Mouse (Mus musculus) monocyte, adult 5-6 weeks (primary cell): ENCODE data around the gene Nt5c3b. TPM values are rescaled to one million over a fixed set of nuclear protein-coding genes. Genes with fewer than 3 reads are reported as not detected.
A peak's percentile ranks its signal among the peaks of the same experiment; 100 is the strongest.

Source experiments
- ATAC-seq: fragments of 153-309, 156-312 bp; replicated peaks from 2 replicates; pipeline ENCODE4 v1.8.0; 2017; ENCODE audit warnings: mild to moderate bottlenecking; ENCODE audit not compliant: low TSS enrichment, insufficient number of reproducible peaks, severe bottlenecking, poor library complexity, low FRiP score
- total RNA-seq: library from RNA; stranded (forward); fragments of 200-1000, 200-491, 200-594 nt; gene quantifications from 3 replicates; pipeline ENCODE4 v1.2.3, GENCODE M21; 2017

The Nt5c3b gene
- total RNA-seq, 1 experiment from 2014 or later = 8.0 TPM

DNA sequence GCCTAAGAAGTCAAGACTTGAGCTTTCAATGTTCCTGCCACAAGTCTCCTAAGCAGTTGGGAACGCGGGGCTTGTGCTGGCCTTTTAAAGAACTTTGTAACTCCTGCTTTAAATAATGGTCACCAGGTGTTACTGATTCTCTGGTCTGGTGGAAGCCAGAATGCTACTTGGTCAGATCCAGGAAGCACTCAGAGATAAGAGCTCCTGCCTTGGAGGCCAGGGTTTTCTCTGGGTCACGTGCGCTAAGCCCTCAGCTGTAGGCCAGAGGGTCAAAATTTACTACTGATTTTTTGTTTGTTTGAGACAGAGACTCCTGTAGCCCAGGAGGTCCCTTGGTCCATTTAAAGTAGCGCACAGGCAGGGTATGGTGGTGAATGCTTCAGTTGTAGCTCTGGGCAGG, 9.6 kb downstream of the Nt5c3b start:
- ATAC-seq = no peak

DNA sequence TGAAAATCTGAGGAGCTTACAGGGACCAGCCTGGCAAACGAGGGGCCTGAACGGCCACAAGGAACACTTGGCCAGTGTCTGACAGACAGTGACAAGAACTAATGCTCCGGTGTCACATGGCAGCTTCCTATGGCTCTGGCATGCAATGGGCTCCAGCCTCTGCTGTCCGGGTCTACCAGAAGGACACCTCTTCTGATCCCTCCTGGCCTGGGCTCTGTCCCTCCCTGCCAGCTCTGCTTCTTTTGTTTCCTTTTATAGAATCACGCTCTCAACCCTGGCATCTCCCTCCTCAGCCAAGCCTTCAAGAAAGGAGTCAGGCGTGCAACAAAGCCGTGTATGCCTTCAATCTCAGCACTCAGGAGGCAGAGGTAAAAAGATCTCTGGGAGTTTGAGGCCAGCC, 11.6 kb downstream of the Nt5c3b start:
- ATAC-seq = no peak

DNA sequence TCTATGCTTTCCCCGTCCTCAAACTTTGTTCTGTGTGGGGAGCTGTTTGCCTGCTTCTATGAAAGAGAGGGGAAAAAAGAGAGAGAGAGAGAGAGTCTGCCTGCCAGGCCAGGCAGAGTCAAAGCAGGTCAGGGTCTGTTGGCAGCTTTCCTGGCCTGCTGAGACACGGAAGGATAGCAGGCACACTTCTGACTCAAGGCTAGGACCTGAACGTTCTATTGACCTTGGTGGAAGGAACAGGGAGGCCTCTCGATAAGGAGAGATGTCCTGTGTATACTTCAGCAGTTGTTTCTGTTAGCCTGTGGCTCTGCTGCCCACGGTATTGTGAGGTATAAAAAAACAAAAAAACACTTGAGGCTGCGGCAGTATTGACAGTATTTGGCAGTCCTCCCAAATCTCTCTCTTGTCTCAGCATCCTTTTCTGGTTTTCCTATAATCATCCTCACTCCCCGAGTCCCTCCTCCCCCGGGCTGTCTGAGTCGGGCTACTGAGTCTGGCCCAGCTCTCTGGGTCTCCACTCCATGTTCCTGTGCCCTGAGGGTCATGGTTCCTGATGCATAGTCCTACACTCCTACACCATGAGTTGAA, 12.9 kb downstream of the Nt5c3b start:
- ATAC-seq = no peak

DNA sequence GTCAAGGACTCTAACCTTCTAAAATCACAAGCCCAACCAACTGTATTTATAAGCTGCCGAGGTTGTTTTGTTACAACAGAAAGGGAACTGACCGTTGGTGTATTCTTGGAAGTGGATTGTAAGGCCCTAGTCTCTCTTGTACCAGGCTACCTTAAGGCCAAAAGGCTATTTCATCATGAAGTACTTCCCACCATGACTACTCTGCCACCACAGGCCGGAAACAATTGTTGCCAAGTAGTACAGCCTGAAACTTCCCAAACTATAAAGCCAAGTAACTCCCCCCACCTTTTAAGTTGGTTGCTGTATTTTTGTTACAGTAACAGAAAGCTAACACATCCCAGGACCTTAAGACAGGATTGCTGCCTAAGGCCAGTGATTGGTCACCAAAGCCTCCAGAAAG, 14.8 kb downstream of the Nt5c3b start:
- ATAC-seq = no peak

DNA sequence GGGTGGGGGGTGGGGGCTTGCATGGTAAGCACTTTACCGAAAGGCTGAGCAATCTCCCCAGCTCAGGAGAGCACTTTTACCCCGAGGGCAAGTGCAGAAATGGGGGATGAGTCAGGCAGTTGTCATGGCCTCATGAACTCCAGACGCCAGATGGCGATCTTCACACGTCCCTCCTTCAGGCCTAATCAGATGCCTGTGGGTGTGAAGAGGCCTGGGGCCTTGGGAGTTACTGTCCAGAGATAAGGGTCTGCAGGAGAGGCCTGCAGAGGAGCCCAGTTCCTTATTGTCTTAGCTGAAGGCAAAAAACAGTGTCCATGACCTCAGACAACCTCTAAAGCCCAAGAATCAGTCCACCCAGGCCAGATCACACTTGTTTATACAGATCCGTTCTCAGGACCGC, 15.8 kb downstream of the Nt5c3b start:
- ATAC-seq = no peak; the same call in 1 of the 2 replicates

DNA sequence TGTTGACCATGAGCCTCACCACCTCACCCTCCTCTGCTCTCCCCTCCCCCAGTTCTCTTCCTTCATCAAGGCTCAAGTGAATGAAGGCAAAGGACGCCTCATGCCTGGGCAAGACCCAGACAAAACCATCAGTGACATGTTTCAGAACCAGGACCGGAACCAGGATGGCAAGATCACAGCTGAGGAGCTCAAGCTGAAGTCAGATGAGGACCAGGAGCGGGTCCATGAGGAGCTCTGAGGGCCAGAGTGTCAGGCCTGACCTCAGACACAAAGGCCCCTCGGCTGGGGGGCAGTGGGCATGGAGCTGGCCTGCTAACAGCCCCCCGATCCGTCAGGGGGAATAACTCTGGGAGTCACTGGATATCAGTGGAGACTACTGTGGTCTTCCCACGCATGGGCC, 17.8 kb downstream of the Nt5c3b start:
- ATAC-seq = no peak

DNA sequence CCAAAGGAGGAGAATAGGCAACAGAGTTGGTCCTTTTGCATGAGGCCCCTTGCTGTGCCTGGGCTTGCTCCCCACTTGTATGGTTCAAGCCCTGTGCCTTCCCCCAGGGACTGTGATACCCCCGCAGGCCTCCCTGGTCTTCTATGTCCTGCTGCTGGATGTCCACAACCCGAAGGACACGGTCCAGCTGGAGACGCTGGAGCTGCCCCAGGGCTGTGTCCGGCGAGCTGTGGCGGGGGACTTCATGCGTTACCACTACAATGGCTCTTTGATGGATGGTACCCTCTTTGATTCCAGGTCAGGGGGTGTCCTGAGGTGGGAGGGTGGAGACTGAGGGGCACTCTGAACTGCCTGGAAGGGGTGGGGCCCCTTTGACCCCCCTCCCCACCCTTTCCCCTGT, 20.1 kb downstream of the Nt5c3b start:
- no peak for ATAC-seq

DNA sequence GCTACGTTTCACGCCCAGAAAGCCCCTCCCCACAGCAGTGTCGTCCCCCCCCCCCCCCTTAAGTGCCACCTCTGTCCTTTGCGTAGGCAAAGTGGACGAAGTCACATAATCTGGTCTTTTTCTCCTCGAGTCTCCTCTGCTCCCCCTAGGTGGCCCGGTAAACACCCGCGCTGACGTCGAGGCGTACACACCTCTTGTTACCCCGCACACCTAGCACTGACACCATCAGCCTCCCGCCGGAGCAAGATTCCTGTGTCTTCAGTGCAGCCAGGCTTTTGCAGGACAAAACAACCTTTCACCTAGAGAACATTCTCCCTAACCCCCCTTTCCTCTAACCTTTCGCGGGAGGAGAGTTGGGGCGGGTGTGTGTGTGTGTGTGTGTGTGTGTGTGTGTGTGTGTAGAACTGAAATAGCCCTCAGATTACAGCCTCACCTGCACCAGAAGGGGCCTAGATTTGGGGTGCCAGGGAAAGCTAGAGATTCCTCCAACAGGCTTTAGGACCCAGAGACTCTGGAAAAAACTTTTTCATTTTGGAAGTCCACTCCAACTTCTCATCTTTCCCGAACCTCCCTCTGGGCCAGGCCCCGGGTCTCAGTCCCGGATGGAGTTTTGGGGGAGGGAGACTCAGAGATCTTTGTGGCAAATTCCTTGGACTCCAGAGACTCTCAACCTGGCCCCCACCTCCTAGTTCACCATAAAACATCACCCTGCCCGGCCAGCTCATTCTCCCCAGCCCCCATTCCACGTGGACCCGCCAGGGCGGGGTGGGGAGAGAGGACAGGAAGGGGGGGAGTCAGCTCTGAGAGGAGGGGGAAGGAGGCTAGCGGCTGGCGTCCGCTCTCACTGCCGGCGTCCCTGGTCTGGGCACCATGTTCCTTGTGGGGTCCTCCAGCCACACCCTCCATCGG, 26.4 kb downstream of the Nt5c3b start, which contains the start of gene Fkbp10:
TSS of gene Fkbp10 (plus strand) at position 784 of the 909 bp plus-strand sequence.
- ATAC-seq = no peak

DNA sequence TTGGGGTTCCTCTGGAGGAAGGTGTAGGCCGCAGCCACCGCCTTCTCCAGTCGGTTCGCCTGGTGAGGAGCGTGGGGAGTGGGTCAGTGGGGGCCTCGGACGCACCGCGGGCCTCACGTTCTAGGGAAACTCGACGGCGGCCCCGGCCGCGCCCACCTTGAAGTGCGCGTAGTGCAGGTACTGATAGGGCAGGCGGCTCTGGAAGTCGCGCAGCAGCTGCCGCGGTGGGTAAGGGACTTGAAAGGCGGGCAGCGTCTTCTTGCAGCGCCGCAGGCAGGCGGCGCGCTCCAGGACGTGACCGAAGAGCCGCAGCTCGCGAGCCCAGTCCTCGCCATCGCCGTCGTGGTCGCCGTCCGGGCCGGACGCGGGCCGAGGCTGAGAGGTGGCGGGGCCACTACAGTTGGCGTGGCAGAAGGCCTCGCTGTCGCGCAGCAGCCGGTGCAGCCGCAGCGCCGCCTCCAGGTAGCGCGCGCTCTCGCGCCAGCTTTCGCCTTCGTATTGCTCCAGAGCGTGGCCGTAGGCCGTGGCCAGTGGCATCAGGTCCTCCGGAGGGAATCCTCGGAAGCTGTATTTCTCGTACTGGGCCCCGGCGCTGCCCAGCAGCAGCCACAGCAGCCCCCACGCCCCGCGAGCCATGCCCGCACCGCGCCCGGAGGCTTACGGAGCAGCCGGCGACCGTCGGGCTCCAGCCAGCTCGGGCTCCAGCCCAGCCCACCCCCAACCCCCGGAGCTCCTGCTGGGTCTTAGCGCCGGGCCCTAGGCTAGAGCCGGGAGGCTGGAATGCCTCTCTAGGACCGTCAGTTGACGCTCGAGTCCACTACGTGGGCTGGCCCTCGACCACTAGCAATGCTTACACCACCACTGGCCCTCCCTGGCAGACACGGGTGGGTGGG, 27.3 kb downstream of the Nt5c3b start, which contains the start of gene P3h4:
TSS of gene P3h4 (minus strand) at position 816 of the 893 bp plus-strand sequence.
- ATAC-seq = no peak; the same call in 1 of the 2 replicates

DNA sequence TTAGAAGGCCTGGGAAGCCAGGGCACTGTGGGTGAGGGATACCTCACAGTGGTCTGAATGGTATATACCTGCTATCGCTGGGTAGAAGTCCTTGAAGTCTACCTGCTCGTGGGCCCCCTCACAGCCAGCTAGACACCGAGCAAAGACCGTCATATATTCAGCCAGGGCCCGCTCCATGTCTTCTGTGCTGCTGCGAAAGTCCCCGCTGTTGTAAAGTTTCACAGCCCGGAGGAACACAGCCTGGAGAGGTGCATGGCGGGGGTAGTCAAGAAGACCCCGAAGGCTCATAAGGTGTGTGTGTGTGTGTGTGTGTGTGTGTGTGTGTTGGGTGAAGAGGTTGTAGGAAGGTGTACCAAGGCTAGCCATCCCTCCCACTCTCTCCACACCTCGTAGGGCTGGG, 28.1 kb downstream of the Nt5c3b start:
- no peak for ATAC-seq

DNA sequence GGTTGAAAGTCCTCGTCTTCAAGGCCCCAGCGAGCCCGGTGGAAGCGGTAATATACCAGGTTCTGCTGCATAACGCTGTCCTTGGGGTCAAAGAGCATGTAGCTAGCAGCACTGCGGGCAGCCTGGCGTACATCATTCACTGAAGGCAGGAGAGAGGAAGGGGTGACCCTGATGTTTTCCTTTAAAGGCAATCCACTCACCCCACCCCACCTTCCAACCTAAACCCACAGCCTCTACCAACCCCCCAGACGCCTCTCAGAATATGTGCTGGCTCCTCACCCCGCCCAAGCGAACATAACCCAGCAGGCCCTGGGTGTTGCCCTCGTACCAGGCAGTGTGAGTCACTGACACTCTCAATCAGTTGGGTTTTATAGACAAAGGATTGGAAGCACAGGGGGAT, 29.9 kb downstream of the Nt5c3b start:
- no peak for ATAC-seq

DNA sequence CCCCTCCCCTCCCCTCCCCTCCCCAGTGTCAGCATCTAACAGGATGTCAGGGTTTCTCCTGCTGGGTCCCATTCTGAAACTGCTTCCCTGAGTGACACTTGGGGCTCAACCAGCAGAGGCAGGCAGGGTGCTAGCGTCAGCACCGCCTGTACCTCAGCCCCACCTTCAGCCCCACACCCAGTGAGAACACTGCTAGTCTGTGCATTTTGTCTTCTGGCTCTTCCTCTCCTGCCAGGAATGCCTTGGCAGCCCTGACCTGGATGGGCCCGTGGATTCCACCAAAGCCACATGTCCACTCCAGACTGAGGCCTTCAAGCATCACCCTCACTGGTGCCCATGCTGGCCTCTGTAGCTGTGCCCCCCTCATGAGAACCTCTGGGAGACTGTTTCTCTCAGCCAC, 31.9 kb downstream of the Nt5c3b start:
- ATAC-seq = no peak

DNA sequence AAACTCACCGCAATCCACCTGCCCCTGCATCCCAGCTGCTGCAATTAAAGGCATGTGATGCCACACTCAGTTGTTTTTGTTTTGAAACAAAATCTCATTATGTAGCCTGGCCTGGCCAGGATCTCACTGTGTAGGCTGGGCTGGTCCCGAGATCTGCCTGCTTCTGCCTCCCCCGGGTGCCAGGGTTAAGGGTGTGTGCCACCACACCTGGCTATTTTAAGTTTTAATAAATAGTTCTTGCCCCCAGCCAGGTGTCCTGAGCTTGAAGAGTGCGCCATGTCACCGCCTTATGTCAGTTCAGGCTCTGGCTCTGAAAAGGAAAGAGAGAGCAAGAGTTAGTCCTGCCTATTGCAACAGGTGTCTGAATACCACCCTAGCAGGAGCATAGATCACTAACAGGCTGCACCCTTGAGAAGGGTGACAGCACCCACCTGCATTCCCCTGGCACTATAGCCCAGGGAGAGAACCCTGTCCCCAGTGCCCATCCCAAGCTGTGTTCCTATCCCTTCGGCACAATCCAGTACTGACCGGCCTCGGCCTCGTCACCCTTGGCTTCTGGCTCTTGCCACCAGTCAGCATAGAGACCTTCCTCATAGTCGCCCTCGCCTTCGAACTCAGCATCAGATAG, 32.7 kb downstream of the Nt5c3b start:
- ATAC-seq = no peak

DNA sequence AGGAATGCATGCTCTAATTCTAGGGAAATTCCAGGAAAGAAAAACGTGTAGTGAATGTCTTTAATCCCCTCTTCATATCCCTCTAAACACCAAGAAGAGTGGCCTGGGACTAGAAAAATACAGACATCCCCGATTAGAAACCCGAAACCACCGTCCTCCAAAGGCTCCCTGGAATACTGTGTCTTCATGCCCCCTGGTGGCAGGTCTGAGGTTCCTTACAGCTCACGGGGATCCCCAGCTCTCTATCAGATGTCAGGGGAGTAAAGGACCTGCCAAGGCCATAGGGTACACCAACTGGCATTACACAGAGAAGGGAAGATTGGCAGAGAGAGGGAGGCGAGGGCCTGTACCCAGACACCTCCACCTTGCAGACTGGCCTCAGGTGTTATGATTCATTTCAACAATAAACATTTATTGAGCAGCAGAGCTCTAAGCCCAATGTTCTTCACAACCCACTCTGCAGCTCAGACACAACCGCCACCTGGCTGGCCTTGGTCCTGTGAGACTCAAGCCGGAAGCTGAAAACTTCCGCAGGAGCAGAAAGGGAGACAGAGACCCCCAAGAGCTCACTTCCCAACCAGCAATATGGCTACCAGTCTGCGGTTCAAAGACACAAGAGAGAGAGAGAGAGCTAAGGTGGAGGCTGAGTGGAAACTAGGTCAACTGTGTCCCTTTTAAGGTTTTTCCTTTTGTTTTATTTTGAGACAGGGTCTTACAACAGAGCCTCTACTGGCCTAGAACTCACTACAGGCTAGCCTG, 33.4 kb downstream of the Nt5c3b start:
- peak; percentile 64; the same call in 1 of the 2 replicates for ATAC-seq

DNA sequence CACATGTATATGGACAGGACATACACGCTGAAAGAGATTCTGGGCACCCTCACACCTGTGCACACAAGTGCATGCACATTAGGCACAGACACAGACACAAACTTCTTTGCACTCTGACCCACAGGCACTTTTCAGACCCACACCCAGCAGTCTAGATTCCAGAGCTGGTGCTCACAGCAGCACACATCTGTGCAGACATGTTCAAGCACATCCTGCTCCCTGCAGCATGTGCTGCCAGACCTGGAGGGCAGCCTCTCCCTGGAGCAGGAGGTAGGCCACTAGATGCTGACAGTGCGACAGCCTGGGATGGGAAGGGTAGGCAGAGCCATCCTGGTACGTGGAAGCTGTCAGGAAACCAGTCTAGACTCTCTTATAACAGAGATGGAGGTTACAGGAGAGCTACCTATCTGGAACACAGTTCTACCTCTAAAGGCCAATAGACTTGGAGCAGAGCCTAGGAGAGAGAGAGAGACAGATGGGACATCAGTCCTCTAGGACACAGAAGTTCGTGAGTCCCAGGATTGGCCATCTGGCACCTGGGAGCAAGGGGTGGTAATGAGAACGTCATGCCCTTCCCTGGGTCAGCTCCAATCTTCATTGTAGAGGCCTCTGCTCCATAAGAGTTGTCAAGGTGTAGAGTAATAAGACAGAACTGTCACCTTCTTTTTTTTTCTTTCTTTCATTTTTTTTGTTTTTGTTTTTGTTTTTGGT, 34.5 kb downstream of the Nt5c3b start:
- ATAC-seq = no peak

DNA sequence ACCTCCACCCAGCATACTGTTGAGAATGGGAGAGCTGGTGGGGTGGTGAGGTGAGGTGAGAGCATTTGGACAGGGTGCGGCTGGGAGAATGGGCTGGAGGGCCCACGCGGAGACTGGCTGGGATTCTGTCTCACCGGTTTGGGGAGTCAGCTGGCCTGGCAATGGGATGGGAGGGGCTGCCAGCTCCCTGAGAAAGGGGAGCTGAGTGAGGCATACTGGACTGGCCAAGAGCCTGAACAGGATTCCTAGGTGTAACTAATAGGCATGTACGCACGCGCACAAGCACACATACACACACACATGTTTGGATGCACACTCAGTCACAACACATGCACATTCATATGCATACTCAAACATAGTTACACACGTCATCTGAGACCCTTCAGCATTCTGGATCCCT, 35.3 kb downstream of the Nt5c3b start:
- ATAC-seq = no peak

DNA sequence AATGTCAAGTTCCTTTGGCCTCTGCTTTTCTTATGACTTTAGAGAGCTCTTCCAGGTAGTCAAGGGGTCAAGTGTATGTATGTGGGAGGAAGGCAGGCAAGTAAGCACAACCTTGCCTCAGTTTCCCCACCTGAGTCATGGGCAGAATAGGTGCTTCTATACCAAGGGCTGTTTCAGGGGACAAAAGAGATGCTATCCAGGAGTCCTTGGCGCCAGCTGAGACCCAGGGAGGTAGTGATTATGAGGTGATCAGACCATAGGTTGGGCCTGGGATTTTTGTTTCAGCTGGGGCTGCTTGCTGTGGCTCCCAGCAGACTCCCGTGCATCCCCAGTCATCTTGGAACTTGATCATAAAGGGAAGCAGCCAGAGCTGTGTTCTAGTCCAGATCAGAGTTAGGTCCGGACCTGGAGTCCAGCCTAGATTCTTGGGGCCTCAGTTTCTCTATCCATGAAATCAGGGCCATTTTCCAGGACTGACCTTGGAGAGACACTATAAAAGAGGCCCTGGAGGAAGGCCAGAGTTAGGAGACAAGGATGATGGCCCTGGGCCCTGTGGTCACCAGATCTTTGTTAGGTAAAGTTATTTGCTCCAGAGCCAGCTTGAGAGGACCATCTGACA, 37.0 kb downstream of the Nt5c3b start:
- ATAC-seq = no peak
